Mouse (Mus musculus): ENCODE data around the gene Fgf14. TPM values are rescaled to one million over a fixed set of nuclear protein-coding genes. Genes with fewer than 3 reads are reported as not detected.
"Not testable (repeated sequence)": the region's sequence is repeated elsewhere in the genome, so short reads cannot be mapped to it uniquely, and the experiment has no call there.

Gene Fgf14
- polyA plus RNA-seq, 1 experiment from 2014 or later = 6.7 TPM

GRCm38 (mm10) chr14:124535376-124535775 is 141.6 kb downstream of the Fgf14 start:
- H3K9ac ChIP-seq (ENCODE audit: low read length); DNase-seq (ENCODE audit: low spot score); H3K27ac ChIP-seq (ENCODE audit: low read depth, low read length); H3K4me3 ChIP-seq (ENCODE audit: low read depth, low read length); H3K9me3 ChIP-seq (ENCODE audit: control insufficient read depth, low read length); H3K4me2 ChIP-seq (ENCODE audit: low read depth, low read length, severe bottlenecking); H3K27me3 ChIP-seq (ENCODE audit: control insufficient read depth, insufficient read depth, low read length); H3K36me3 ChIP-seq (ENCODE audit: control insufficient read depth, insufficient read depth, low read length); H3K4me1 ChIP-seq (replicated peaks; ENCODE audit: control insufficient read depth, insufficient read depth, low read length); ATAC-seq (replicated peaks; ENCODE audit: low FRiP score): not testable (repeated sequence)
- WGBS = 80% methylated on average over 2 of the region's 2 CpGs

- DNase-seq (ENCODE audit: low spot score) = no peak
- ATAC-seq (replicated peaks; ENCODE audit: low FRiP score) = no peak
- no peaks in the 10 kb centered on the region for H3K27me3 ChIP-seq (ENCODE audit: control insufficient read depth, insufficient read depth, low read length)
- H3K36me3 ChIP-seq (ENCODE audit: control insufficient read depth, insufficient read depth, low read length) = no peaks in the 10 kb centered on the region
- no peaks in the 10 kb centered on the region for H3K4me1 ChIP-seq (replicated peaks; ENCODE audit: control insufficient read depth, insufficient read depth, low read length)
- H3K27ac ChIP-seq (ENCODE audit: low read depth, low read length) = no peak overlapping the region
- H3K4me3 ChIP-seq (ENCODE audit: low read depth, low read length) = no peak overlapping the region
- H3K4me2 ChIP-seq (ENCODE audit: low read depth, low read length, severe bottlenecking) = no peak overlapping the region
- H3K9me3 ChIP-seq (ENCODE audit: control insufficient read depth, low read length) = no peaks in the 10 kb centered on the region
- H3K9ac ChIP-seq (ENCODE audit: low read length) = no peak overlapping the region
- WGBS = 81% methylated on average over 1 of the region's 1 CpGs
Measured at GRCm38 (mm10) chr14:124532051-124532450, 144.9 kb downstream of the Fgf14 start.

- no peak for DNase-seq (ENCODE audit: low spot score)
- no peak overlapping the region for H3K4me3 ChIP-seq (ENCODE audit: low read depth, low read length)
- 84% methylated on average over 1 of the region's 1 CpGs for WGBS
- H3K4me1 ChIP-seq (replicated peaks; ENCODE audit: control insufficient read depth, insufficient read depth, low read length) = no peaks in the 10 kb centered on the region
- no peaks in the 10 kb centered on the region for H3K27me3 ChIP-seq (ENCODE audit: control insufficient read depth, insufficient read depth, low read length)
- ATAC-seq (replicated peaks; ENCODE audit: low FRiP score) = no peak
- H3K9ac ChIP-seq (ENCODE audit: low read length) = no peak overlapping the region
- H3K36me3 ChIP-seq (ENCODE audit: control insufficient read depth, insufficient read depth, low read length) = no peaks in the 10 kb centered on the region
- no peak overlapping the region for H3K27ac ChIP-seq (ENCODE audit: low read depth, low read length)
- no peak overlapping the region for H3K4me2 ChIP-seq (ENCODE audit: low read depth, low read length, severe bottlenecking)
- no peaks in the 10 kb centered on the region for H3K9me3 ChIP-seq (ENCODE audit: control insufficient read depth, low read length)
Measured at GRCm38 (mm10) chr14:124512009-124512408, 164.9 kb downstream of the Fgf14 start.

- H3K4me3 ChIP-seq (ENCODE audit: low read depth, low read length) = no peak overlapping the region
- H3K36me3 ChIP-seq (ENCODE audit: control insufficient read depth, insufficient read depth, low read length) = no peaks in the 10 kb centered on the region
- ATAC-seq (replicated peaks; ENCODE audit: low FRiP score) (no peak), DNase-seq (ENCODE audit: low spot score) (no peak)
- H3K27ac ChIP-seq (ENCODE audit: low read depth, low read length) = no peak overlapping the region
- no peak overlapping the region for H3K4me2 ChIP-seq (ENCODE audit: low read depth, low read length, severe bottlenecking)
- 89% methylated on average over 1 of the region's 1 CpGs for WGBS
- H3K4me1 ChIP-seq (replicated peaks; ENCODE audit: control insufficient read depth, insufficient read depth, low read length) = no peaks in the 10 kb centered on the region
- no peaks in the 10 kb centered on the region for H3K27me3 ChIP-seq (ENCODE audit: control insufficient read depth, insufficient read depth, low read length)
- no peak overlapping the region for H3K9ac ChIP-seq (ENCODE audit: low read length)
- no peaks in the 10 kb centered on the region for H3K9me3 ChIP-seq (ENCODE audit: control insufficient read depth, low read length)
Measured at GRCm38 (mm10) chr14:124488971-124489370, 188.0 kb downstream of the Fgf14 start.

GRCm38 (mm10) chr14:124485261-124485660 is 191.7 kb downstream of the Fgf14 start:
- Histone ChIP-seq H3K27me3 (ENCODE audit: control insufficient read depth, insufficient read depth, low read length) (no peaks in the 10 kb centered on the region), H3K36me3 (ENCODE audit: control insufficient read depth, insufficient read depth, low read length) (no peaks in the 10 kb centered on the region), H3K4me2 (ENCODE audit: low read depth, low read length, severe bottlenecking) (no peak overlapping the region), H3K4me3 (ENCODE audit: low read depth, low read length) (no peak overlapping the region), H3K9ac (ENCODE audit: low read length) (no peak overlapping the region), H3K27ac (ENCODE audit: low read depth, low read length) (no peak overlapping the region), H3K4me1 (replicated peaks; ENCODE audit: control insufficient read depth, insufficient read depth, low read length) (no peaks in the 10 kb centered on the region), H3K9me3 (ENCODE audit: control insufficient read depth, low read length) (no peaks in the 10 kb centered on the region)
- DNase-seq (ENCODE audit: low spot score) (no peak), ATAC-seq (replicated peaks; ENCODE audit: low FRiP score) (no peak)
- 83% methylated on average over 1 of the region's 1 CpGs for WGBS

DNA sequence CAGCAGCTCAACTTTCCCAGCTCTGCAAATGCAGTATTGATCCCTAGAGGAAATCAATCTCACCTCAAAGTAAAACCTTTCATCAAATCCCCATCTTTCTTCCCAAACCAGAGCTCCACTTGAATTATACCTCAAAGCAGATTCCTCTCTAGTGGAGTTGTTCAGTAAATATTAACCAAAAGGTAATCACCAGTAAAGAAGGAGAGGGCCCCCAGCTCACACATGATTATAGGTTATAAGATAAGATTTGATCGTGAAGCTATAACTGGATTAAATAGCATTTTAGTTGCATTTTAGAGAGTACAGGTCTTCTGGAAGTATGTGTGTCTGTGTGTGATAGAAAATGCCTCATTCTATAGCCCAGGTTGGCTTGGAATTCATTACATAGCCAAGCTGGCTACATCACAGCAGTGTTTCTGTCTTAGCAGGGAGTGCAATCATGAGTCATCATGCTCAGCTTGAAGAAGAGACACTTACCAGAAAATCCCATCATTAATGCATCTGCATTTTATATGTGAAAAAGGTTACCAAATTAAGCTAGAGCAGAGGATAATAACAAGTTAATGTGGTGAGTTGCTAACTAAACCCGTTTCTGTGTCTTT is 202.8 kb downstream of the Fgf14 start:
- no peak for DNase-seq (ENCODE audit: low spot score)
- H3K27ac ChIP-seq (ENCODE audit: low read depth, low read length) = no peak overlapping the region
- H3K9me3 ChIP-seq (ENCODE audit: control insufficient read depth, low read length) = no peaks in the 10 kb centered on the region
- H3K4me2 ChIP-seq (ENCODE audit: low read depth, low read length, severe bottlenecking) = no peak overlapping the region
- H3K9ac ChIP-seq (ENCODE audit: low read length) = no peak overlapping the region
- ATAC-seq (replicated peaks; ENCODE audit: low FRiP score) = no peak
- WGBS = 81% methylated on average over 2 of the region's 2 CpGs
- H3K27me3 ChIP-seq (ENCODE audit: control insufficient read depth, insufficient read depth, low read length) = no peaks in the 10 kb centered on the region
- H3K4me1 ChIP-seq (replicated peaks; ENCODE audit: control insufficient read depth, insufficient read depth, low read length) = no peaks in the 10 kb centered on the region
- H3K36me3 ChIP-seq (ENCODE audit: control insufficient read depth, insufficient read depth, low read length) = no peaks in the 10 kb centered on the region
- H3K4me3 ChIP-seq (ENCODE audit: low read depth, low read length) = no peak overlapping the region

- WGBS = 80% methylated on average over 2 of the region's 2 CpGs
- no peak for ATAC-seq (replicated peaks; ENCODE audit: low FRiP score)
- H3K4me1 ChIP-seq (replicated peaks; ENCODE audit: control insufficient read depth, insufficient read depth, low read length) = no peaks in the 10 kb centered on the region
Measured at GRCm38 (mm10) chr14:124470909-124471308, 206.0 kb downstream of the Fgf14 start.

GRCm38 (mm10) chr14:124455120-124455519 is 221.8 kb downstream of the Fgf14 start:
- WGBS = 100% methylated on average over 1 of the region's 1 CpGs
- H3K27me3 ChIP-seq (ENCODE audit: control insufficient read depth, insufficient read depth, low read length) = no peaks in the 10 kb centered on the region
- no peak for ATAC-seq (replicated peaks; ENCODE audit: low FRiP score)

More at GRCm38 (mm10) chr14:124470909-124471308, 206.0 kb downstream of the Fgf14 start:
- Histone ChIP-seq H3K27ac (ENCODE audit: low read depth, low read length) (no peak overlapping the region), H3K4me2 (ENCODE audit: low read depth, low read length, severe bottlenecking) (no peak overlapping the region), H3K27me3 (ENCODE audit: control insufficient read depth, insufficient read depth, low read length) (no peaks in the 10 kb centered on the region), H3K36me3 (ENCODE audit: control insufficient read depth, insufficient read depth, low read length) (no peaks in the 10 kb centered on the region), H3K4me3 (ENCODE audit: low read depth, low read length) (no peak overlapping the region), H3K9ac (ENCODE audit: low read length) (no peak overlapping the region), H3K9me3 (ENCODE audit: control insufficient read depth, low read length) (no peaks in the 10 kb centered on the region)
- no peak for DNase-seq (ENCODE audit: low spot score)

GRCm38 (mm10) chr14:124446096-124446840 is 230.7 kb downstream of the Fgf14 start:
- Histone ChIP-seq H3K9me3 (ENCODE audit: control insufficient read depth, low read length) (no peaks in the 10 kb centered on the region), H3K4me2 (ENCODE audit: low read depth, low read length, severe bottlenecking) (no peak overlapping the region), H3K4me1 (replicated peaks; ENCODE audit: control insufficient read depth, insufficient read depth, low read length) (no peaks in the 10 kb centered on the region), H3K4me3 (ENCODE audit: low read depth, low read length) (no peak overlapping the region), H3K9ac (ENCODE audit: low read length) (no peak overlapping the region), H3K36me3 (ENCODE audit: control insufficient read depth, insufficient read depth, low read length) (no peaks in the 10 kb centered on the region), H3K27ac (ENCODE audit: low read depth, low read length) (no peak overlapping the region), H3K27me3 (ENCODE audit: control insufficient read depth, insufficient read depth, low read length) (no peaks in the 10 kb centered on the region)
- ATAC-seq (replicated peaks; ENCODE audit: low FRiP score) = no peak
- DNase-seq (ENCODE audit: low spot score) = no peak
- WGBS = 78% methylated on average over 2 of the region's 2 CpGs

More at GRCm38 (mm10) chr14:124455120-124455519, 221.8 kb downstream of the Fgf14 start:
- no peak overlapping the region for H3K4me2 ChIP-seq (ENCODE audit: low read depth, low read length, severe bottlenecking)
- no peaks in the 10 kb centered on the region for H3K9me3 ChIP-seq (ENCODE audit: control insufficient read depth, low read length)
- H3K4me3 ChIP-seq (ENCODE audit: low read depth, low read length) = no peak overlapping the region
- H3K4me1 ChIP-seq (replicated peaks; ENCODE audit: control insufficient read depth, insufficient read depth, low read length) = no peaks in the 10 kb centered on the region
- H3K36me3 ChIP-seq (ENCODE audit: control insufficient read depth, insufficient read depth, low read length) = no peaks in the 10 kb centered on the region
- DNase-seq (ENCODE audit: low spot score) = no peak
- no peak overlapping the region for H3K9ac ChIP-seq (ENCODE audit: low read length)
- no peak overlapping the region for H3K27ac ChIP-seq (ENCODE audit: low read depth, low read length)
